Mouse (Mus musculus) MEL-GATA-1-ER (cell line): ENCODE measurements around the gene Col18a1.
A peak's percentile ranks its signal among the peaks of the same experiment; 100 is the strongest.

ENCODE experiments used
- DNase-seq: peaks from one replicate; pipeline ENCODE4 v3.0.0-alpha.2; 2012; ENCODE audit warnings: low read depth; ENCODE audit errors: extremely low read depth

The Col18a1 gene

GRCm38 (mm10) chr10:77165963-77166717, at the start of gene Col18a1:
Col18a1 (minus strand) TSS chr10:77166548.
- DNase-seq, result no peak

GRCm38 (mm10) chr10:77215641-77216040, 49.3 kb upstream of the Col18a1 start:
- peak; percentile 91 for DNase-seq

GRCm38 (mm10) chr10:77214586-77214985, 48.2 kb upstream of the Col18a1 start:
- DNase-seq, result no peak

GRCm38 (mm10) chr10:77213483-77213882, 47.1 kb upstream of the Col18a1 start:
- DNase-seq, result no peak

GRCm38 (mm10) chr10:77212354-77213120, 46.2 kb upstream of the Col18a1 start:
- no peak for DNase-seq

- DNase-seq, result peak; percentile 68
Measured at GRCm38 (mm10) chr10:77211116-77211570, 44.8 kb upstream of the Col18a1 start.

GRCm38 (mm10) chr10:77210666-77211065, 44.3 kb upstream of the Col18a1 start:
- no peak for DNase-seq

- no peak for DNase-seq
Measured at GRCm38 (mm10) chr10:77209261-77209660, 42.9 kb upstream of the Col18a1 start.

- DNase-seq, result no peak
Measured at GRCm38 (mm10) chr10:77206565-77207079, 40.3 kb upstream of the Col18a1 start.

- no peak for DNase-seq
Measured at GRCm38 (mm10) chr10:77206134-77206533, 39.8 kb upstream of the Col18a1 start.

GRCm38 (mm10) chr10:77203960-77204359, 37.6 kb upstream of the Col18a1 start:
- no peak for DNase-seq

GRCm38 (mm10) chr10:77201919-77202318, 35.6 kb upstream of the Col18a1 start:
- no peak for DNase-seq

- DNase-seq, result no peak
Measured at GRCm38 (mm10) chr10:77200295-77200694, 33.9 kb upstream of the Col18a1 start.

- DNase-seq, result no peak
Measured at GRCm38 (mm10) chr10:77199229-77199628, 32.9 kb upstream of the Col18a1 start.

GRCm38 (mm10) chr10:77197469-77198209, 31.3 kb upstream of the Col18a1 start:
- no peak for DNase-seq

GRCm38 (mm10) chr10:77196676-77197075, 30.3 kb upstream of the Col18a1 start:
- no peak for DNase-seq

- DNase-seq, result no peak
Measured at GRCm38 (mm10) chr10:77196115-77196514, 29.8 kb upstream of the Col18a1 start.

- DNase-seq, result no peak
Measured at GRCm38 (mm10) chr10:77193495-77193894, 27.1 kb upstream of the Col18a1 start.

- no peak for DNase-seq
Measured at GRCm38 (mm10) chr10:77192745-77193144, 26.4 kb upstream of the Col18a1 start.

GRCm38 (mm10) chr10:77190967-77191915, 24.9 kb upstream of the Col18a1 start:
- DNase-seq, result no peak
